Mouse (Mus musculus): ENCODE data around the gene Sh3yl1. TPM values are rescaled to one million over a fixed set of nuclear protein-coding genes. Genes with fewer than 3 reads are reported as not detected.

Gene Sh3yl1
- total and polyA plus RNA-seq, 3 experiments = 0.28 to 1.0 (median 0.59) TPM

DNA sequence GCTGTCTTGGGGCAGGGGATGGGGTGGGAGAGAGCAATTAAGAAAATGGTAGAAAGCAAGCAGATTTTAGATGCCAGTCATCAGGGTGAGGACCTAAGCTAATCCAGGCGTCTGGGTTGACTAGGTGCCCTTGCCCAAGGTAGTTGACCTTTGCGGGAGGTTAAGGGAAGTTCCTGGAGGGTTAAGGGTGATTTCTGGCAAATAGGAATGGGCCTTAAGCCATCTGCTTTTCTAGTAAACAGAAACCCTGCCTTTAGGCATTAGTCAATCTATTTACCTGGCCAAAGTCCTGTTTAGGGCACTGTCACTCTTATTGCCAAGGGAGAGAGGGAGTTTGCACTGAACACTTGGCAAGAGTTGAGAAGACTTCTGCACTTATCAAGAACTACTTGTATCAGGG, 25.4 kb downstream of the Sh3yl1 start:
- Histone ChIP-seq H3K4me3 (replicated peaks in 1 of 3; ENCODE audit: low read depth in 2 of 3, low read length in 2 of 3, poor library complexity in 1 of 3) (no peak overlapping the region), H3K9ac (ENCODE audit: insufficient read depth, low read depth) (no peak overlapping the region), H3K4me1 (ENCODE audit: control insufficient read depth in 1 of 2, insufficient read depth in 2 of 2) (no peaks in the 10 kb centered on the region), H3K9me3 (replicated peaks; ENCODE audit: low read length) (no peaks in the 10 kb centered on the region), H3K27ac (ENCODE audit: insufficient read depth, low read depth) (no peak overlapping the region), H3K36me3 (replicated peaks in 1 of 2; ENCODE audit: control insufficient read depth in 1 of 2, insufficient read depth in 1 of 2, low read length in 1 of 2) (no peaks in the 10 kb centered on the region), H3K27me3 (replicated peaks) (no peaks in the 10 kb centered on the region), H3K4me2 (ENCODE audit: insufficient read depth, low read depth, poor library complexity, severe bottlenecking) (no peak overlapping the region), H3K79me2 (replicated peaks; ENCODE audit: control insufficient read depth, extremely low read depth, insufficient read depth, poor library complexity, severe bottlenecking) (no peaks in the 10 kb centered on the region)
- DNase-seq (ENCODE audit: extremely low read depth) = no peak
- in situ Hi-C loops (cut with MboI; ENCODE audit: low pct_ligation_motif_present, low pct_unique_long_range_greater_than_20kb, low sequenced_read_pairs) (no loop called here), dilution Hi-C loops (cut with MboI; ENCODE audit: extremely low pct_ligation_motif_present, extremely low pct_unique_long_range_greater_than_20kb, low sequenced_read_pairs) (no loop called here)
- TF ChIP-seq UBTF (IDR thresholded peaks at IDR 0.05; ENCODE audit: low read depth, low read length) = no peak
- no peak for TF ChIP-seq KAT2A (IDR thresholded peaks at IDR 0.05; ENCODE audit: insufficient replicate concordance, low read length)
- TF ChIP-seq BHLHE40 (IDR thresholded peaks at IDR 0.05; ENCODE audit: low read depth, low read length) = no peak
- no peak for TF ChIP-seq SIN3A (IDR thresholded peaks at IDR 0.05; ENCODE audit: low read length)
- no peak for TF ChIP-seq MXI1 (IDR thresholded peaks at IDR 0.05; ENCODE audit: low read depth, low read length)
- no peak for TF ChIP-seq RCOR1 (conservative IDR thresholded peaks at IDR 0.05; ENCODE audit: low read depth, low read length)
- no peak for TF ChIP-seq NELFE (IDR thresholded peaks at IDR 0.05; ENCODE audit: low read depth, low read length)
- no peak for TF ChIP-seq TCF12 (IDR thresholded peaks at IDR 0.05; ENCODE audit: low read depth, low read length)
- TF ChIP-seq TBP (conservative IDR thresholded peaks at IDR 0.05; ENCODE audit: low read depth, low read length) = no peak
- TF ChIP-seq IRF4 (IDR thresholded peaks at IDR 0.05; ENCODE audit: low read depth, low read length) = no peak
- no peak for TF ChIP-seq MAZ (IDR thresholded peaks at IDR 0.05; ENCODE audit: low read depth, low read length)
- TF ChIP-seq MYC (IDR thresholded peaks at IDR 0.05; ENCODE audit: low read depth, low read length) = no peak
- TF ChIP-seq JUND (conservative IDR thresholded peaks at IDR 0.05; ENCODE audit: low read depth, low read length) = no peak
- no peak for TF ChIP-seq ETS1 (conservative IDR thresholded peaks at IDR 0.05; ENCODE audit: low read depth, low read length)
- no peak for TF ChIP-seq ZNF384 (IDR thresholded peaks at IDR 0.05; ENCODE audit: low read depth, low read length)
- no peak for TF ChIP-seq JUN (IDR thresholded peaks at IDR 0.05; ENCODE audit: insufficient read depth, low read depth, low read length)
- no peak for TF ChIP-seq POLR2AphosphoS2 (IDR thresholded peaks at IDR 0.05; ENCODE audit: low read depth, low read length)

GRCm38 (mm10) chr12:30943057-30943986, 31.9 kb downstream of the Sh3yl1 start:
- H3K36me3 ChIP-seq (replicated peaks in 1 of 2; ENCODE audit: control insufficient read depth in 1 of 2, insufficient read depth in 1 of 2, low read length in 1 of 2) = no peaks in the 10 kb centered on the region
- dilution Hi-C loops (cut with MboI; ENCODE audit: extremely low pct_ligation_motif_present, extremely low pct_unique_long_range_greater_than_20kb, low sequenced_read_pairs) = no loop called here
- DNase-seq (ENCODE audit: extremely low read depth) = no peak

More at GRCm38 (mm10) chr12:30943057-30943986, 31.9 kb downstream of the Sh3yl1 start:
- Histone ChIP-seq H3K4me1 (ENCODE audit: control insufficient read depth in 1 of 2, insufficient read depth in 2 of 2) (no peaks in the 10 kb centered on the region), H3K4me3 (replicated peaks in 1 of 3; ENCODE audit: low read depth in 2 of 3, low read length in 2 of 3, poor library complexity in 1 of 3) (no peak overlapping the region), H3K9me3 (replicated peaks; ENCODE audit: low read length) (no peaks in the 10 kb centered on the region), H3K27ac (ENCODE audit: insufficient read depth, low read depth) (no peak overlapping the region), H3K79me2 (replicated peaks; ENCODE audit: control insufficient read depth, extremely low read depth, insufficient read depth, poor library complexity, severe bottlenecking) (no peaks in the 10 kb centered on the region), H3K4me2 (ENCODE audit: insufficient read depth, low read depth, poor library complexity, severe bottlenecking) (no peak overlapping the region), H3K27me3 (replicated peaks) (no peaks in the 10 kb centered on the region), H3K9ac (ENCODE audit: insufficient read depth, low read depth) (no peak overlapping the region)
- in situ Hi-C loops (cut with MboI; ENCODE audit: low pct_ligation_motif_present, low pct_unique_long_range_greater_than_20kb, low sequenced_read_pairs) = no loop called here
- TF ChIP-seq IRF4 (IDR thresholded peaks at IDR 0.05; ENCODE audit: low read depth, low read length) (no peak), NRF1 (IDR thresholded peaks at IDR 0.05; ENCODE audit: low read depth, low read length) (no peak), ETS1 (conservative IDR thresholded peaks at IDR 0.05; ENCODE audit: low read depth, low read length) (no peak), POLR2AphosphoS2 (IDR thresholded peaks at IDR 0.05; ENCODE audit: low read depth, low read length) (no peak), ZNF384 (IDR thresholded peaks at IDR 0.05; ENCODE audit: low read depth, low read length) (no peak), USF2 (conservative IDR thresholded peaks at IDR 0.05; ENCODE audit: low read depth, low read length) (no peak), KAT2A (IDR thresholded peaks at IDR 0.05; ENCODE audit: insufficient replicate concordance, low read length) (no peak), JUND (conservative IDR thresholded peaks at IDR 0.05; ENCODE audit: low read depth, low read length) (no peak), MAFK (IDR thresholded peaks at IDR 0.05; ENCODE audit: insufficient replicate concordance, low read length) (no peak), TBP (conservative IDR thresholded peaks at IDR 0.05; ENCODE audit: low read depth, low read length) (no peak), RCOR1 (conservative IDR thresholded peaks at IDR 0.05; ENCODE audit: low read depth, low read length) (no peak), ZKSCAN1 (IDR thresholded peaks at IDR 0.05; ENCODE audit: borderline replicate concordance, low read depth, low read length) (no peak)

Measured in CH12.LX (cell line).